Mouse (Mus musculus) spleen, adult 2 months (tissue): ENCODE data around the gene Rab3a. TPM values are rescaled to one million over a fixed set of nuclear protein-coding genes. Genes with fewer than 3 reads are reported as not detected.

ENCODE experiments used
- DNase-seq, 2 experiments: peaks; one replicate each; pipeline versions ENCODE4 v3.0.0 to v3.0.0-alpha.2; 2012 to 2021; ENCODE audit warnings: low spot score in 2 of 2, low read depth in 1 of 2
- H3K27ac ChIP-seq: fragments of 200-500 bp; 2 replicates; pipeline ENCODE4 v1.5.1; 2012; ENCODE audit warnings: low read length, inconsistent platforms; ENCODE audit not compliant: insufficient read depth
- H3K27me3 ChIP-seq: fragments of 200-500 bp; 2 replicates; pipeline ENCODE4 v1.6.1; 2012; ENCODE audit warnings: mild to moderate bottlenecking, moderate library complexity, low read length, inconsistent platforms; ENCODE audit not compliant: control insufficient read depth, insufficient read depth
- H3K36me3 ChIP-seq: fragments of 200-500 bp; 2 replicates; pipeline ENCODE4 v1.6.1; 2012; ENCODE audit warnings: mild to moderate bottlenecking, low read length, inconsistent platforms; ENCODE audit not compliant: control insufficient read depth, insufficient read depth
- H3K4me1 ChIP-seq: fragments of 200-500 bp; 2 replicates; pipeline ENCODE4 v1.6.1; 2011; ENCODE audit warnings: inconsistent platforms; ENCODE audit not compliant: control insufficient read depth, insufficient read depth, insufficient read length
- H3K4me3 ChIP-seq: fragments of 200-500 bp; 2 replicates; pipeline ENCODE4 v1.5.1; 2011; ENCODE audit warnings: mild to moderate bottlenecking, inconsistent platforms; ENCODE audit not compliant: insufficient read depth, insufficient read length; ENCODE audit errors: extremely low read depth
- CTCF ChIP-seq: fragments of 200-500 bp; IDR thresholded peaks from 2 replicates; pipeline ENCODE4 v1.5.1; 2011; ENCODE audit warnings: mild to moderate bottlenecking, inconsistent platforms; ENCODE audit not compliant: insufficient read depth, insufficient read length, insufficient replicate concordance; ENCODE audit errors: extremely low read depth
- POLR2A ChIP-seq: fragments of 200-500 bp; IDR thresholded peaks from 2 replicates; pipeline ENCODE4 v1.6.1; 2011; ENCODE audit warnings: low read depth, low read length, inconsistent platforms
- WGBS: fragments of 180-500 bp; shearing (Covaris S2); methylation state at CpG from one replicate; pipeline ENCODE4 v1.1.7; 2018; 5-methylcytosine and 5-hydroxymethylcytosine counted together
- polyA plus RNA-seq: library from polyadenylated mRNA; depleted of rRNA; stranded (reverse); fragments of >200 nt; gene quantifications from 2 replicates; pipeline ENCODE4 v1.2.3, GENCODE M21; 2012

The Rab3a gene
- polyA plus RNA-seq, 1 experiment = 12.1 TPM

- Histone ChIP-seq H3K27me3 (no peaks in the 10 kb centered on the region), H3K4me3 (no peak overlapping the region), H3K4me1 (peaks cover 3% of the 10 kb centered on the region), H3K27ac (no peak overlapping the region), H3K36me3 (no peaks in the 10 kb centered on the region)
- WGBS = 91% methylated on average over 40 of the region's 40 CpGs
- DNase-seq = no peak
- TF ChIP-seq CTCF = no peak
Observed at GRCm38 (mm10) chr8:70716521-70717400, 37.7 kb upstream of the Rab3a start.

GRCm38 (mm10) chr8:70718297-70718696, 36.2 kb upstream of the Rab3a start, which contains the start of gene Gm3336:
Gene Gm3336, plus strand, starts transcription at chr8:70718543.
- DNase-seq = peak in 1 of 2 experiments; percentile 76
- TF ChIP-seq POLR2A = no peak
- TF ChIP-seq CTCF = peak; percentile 97

GRCm38 (mm10) chr8:70719796-70720270, 34.6 kb upstream of the Rab3a start:
- DNase-seq = no peak
- TF ChIP-seq POLR2A (no peak), CTCF (no peak)
- Histone ChIP-seq H3K27me3 (no peaks in the 10 kb centered on the region), H3K4me1 (peaks cover 3% of the 10 kb centered on the region), H3K27ac (0 out of 2 replicates have a peak overlapping the region, but pooled peaks have one; percentile 8), H3K4me3 (no peak overlapping the region), H3K36me3 (no peaks in the 10 kb centered on the region)
- WGBS = 26% methylated on average over 9 of the region's 9 CpGs

More at GRCm38 (mm10) chr8:70718297-70718696, 36.2 kb upstream of the Rab3a start, which contains the start of gene Gm3336:
- Histone ChIP-seq H3K27ac (no peak within 1 kb of the TSS), H3K27me3 (no peaks in the 10 kb centered on the region), H3K36me3 (no peaks in the 10 kb centered on the region), H3K4me1 (peaks cover 3% of the 10 kb centered on the region), H3K4me3 (no peak within 1 kb of the TSS)
- 2% methylated on average over 19 of the region's 19 CpGs for WGBS

- Histone ChIP-seq H3K36me3 (no peaks in the 10 kb centered on the region), H3K27ac (no peak overlapping the region), H3K27me3 (no peaks in the 10 kb centered on the region), H3K4me3 (no peak overlapping the region), H3K4me1 (peaks cover 3% of the 10 kb centered on the region)
- DNase-seq = peak in 1 of 2 experiments; percentile 66
- WGBS = 6% methylated on average over 3 of the region's 3 CpGs
- TF ChIP-seq POLR2A (no peak), CTCF (peak; percentile 96; the same call in 1 of the 2 replicates)
Observed at GRCm38 (mm10) chr8:70720739-70721138, 33.7 kb upstream of the Rab3a start.

GRCm38 (mm10) chr8:70721601-70722000, 32.9 kb upstream of the Rab3a start:
- no peak overlapping the region for H3K4me3 ChIP-seq
- no peak overlapping the region for H3K27ac ChIP-seq
- no peaks in the 10 kb centered on the region for H3K27me3 ChIP-seq
- H3K4me1 ChIP-seq = peaks cover 3% of the 10 kb centered on the region
- no peaks in the 10 kb centered on the region for H3K36me3 ChIP-seq
- WGBS = 93% methylated on average over 8 of the region's 8 CpGs
- no peak for DNase-seq
- TF ChIP-seq CTCF (no peak), POLR2A (no peak)

- Histone ChIP-seq H3K27me3 (no peaks in the 10 kb centered on the region), H3K4me3 (no peak within 1 kb of the TSS), H3K36me3 (no peaks in the 10 kb centered on the region), H3K4me1 (peaks cover under 1% of the 10 kb centered on the region; the same call in 1 of the 2 replicates), H3K27ac (no peak within 1 kb of the TSS)
- no peak for DNase-seq
- 71% methylated on average over 7 of the region's 7 CpGs for WGBS
- no peak for TF ChIP-seq CTCF
- TF ChIP-seq POLR2A = no peak
Observed at GRCm38 (mm10) chr8:70723486-70724210, 30.8 kb upstream of the Rab3a start, which contains the start of gene Pde4c. Gene Pde4c, plus strand, starts transcription at chr8:70723720.
